Mouse (Mus musculus) liver, postnatal 0 days (tissue): ENCODE data around the gene Zfp382.

Experiments
- CTCF ChIP-seq: sonication (generic); IDR thresholded peaks from 2 replicates; pipeline ENCODE4 v1.5.1; 2016; ENCODE audit warnings: antibody characterized with exemption, low read depth
- EP300 ChIP-seq: IDR thresholded peaks from 2 replicates; pipeline ENCODE4 v1.6.1; 2016; ENCODE audit warnings: antibody characterized with exemption, low read depth, mild to moderate bottlenecking

GRCm38 (mm10) chr7:30155507-30155906, 33.8 kb downstream of the Zfp382 start:
- TF ChIP-seq EP300 (no peak), CTCF (no peak)
